Mouse (Mus musculus): ENCODE data around the gene Srrm3.

Gene Srrm3

GRCm38 (mm10) chr5:135903551-135904151 lies 97.0 kb downstream of the Srrm3 start:
- CTCF ChIA-PET: no interaction called here

GRCm38 (mm10) chr5:135904259-135904658 lies 97.6 kb downstream of the Srrm3 start:
- CTCF ChIA-PET: no interaction called here

- CTCF ChIA-PET: interaction anchor here (0.6 kb wide), 1 partner anchor 76 kb away, joined by 4 read pairs; no protein-coding TSS in a partner anchor
Observed at GRCm38 (mm10) chr5:135905320-135906225, 98.9 kb downstream of the Srrm3 start.

DNA sequence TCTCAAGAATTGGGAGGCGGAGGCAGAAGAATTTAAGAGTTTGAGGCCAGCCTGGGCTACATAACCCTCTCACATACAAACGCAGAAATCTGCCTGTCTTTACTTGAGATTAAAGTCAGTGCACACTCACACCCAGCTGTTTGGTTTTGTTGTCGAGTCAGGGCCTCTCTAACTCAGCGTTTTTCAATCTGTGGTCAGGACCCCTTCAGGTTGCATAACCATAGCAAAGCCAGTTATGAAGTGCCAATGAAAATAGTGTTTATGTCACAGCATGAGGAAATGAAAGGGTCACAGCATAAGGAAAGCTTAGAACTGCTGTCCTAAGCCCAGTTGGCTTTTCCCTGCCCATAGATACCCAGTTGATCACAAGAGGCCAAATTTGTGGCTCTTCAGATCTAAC lies 100.2 kb downstream of the Srrm3 start:
- CTCF ChIA-PET: interaction anchor here (0.7 kb wide), 1 partner anchor 9 kb away, joined by 4 read pairs; no protein-coding TSS in a partner anchor

DNA sequence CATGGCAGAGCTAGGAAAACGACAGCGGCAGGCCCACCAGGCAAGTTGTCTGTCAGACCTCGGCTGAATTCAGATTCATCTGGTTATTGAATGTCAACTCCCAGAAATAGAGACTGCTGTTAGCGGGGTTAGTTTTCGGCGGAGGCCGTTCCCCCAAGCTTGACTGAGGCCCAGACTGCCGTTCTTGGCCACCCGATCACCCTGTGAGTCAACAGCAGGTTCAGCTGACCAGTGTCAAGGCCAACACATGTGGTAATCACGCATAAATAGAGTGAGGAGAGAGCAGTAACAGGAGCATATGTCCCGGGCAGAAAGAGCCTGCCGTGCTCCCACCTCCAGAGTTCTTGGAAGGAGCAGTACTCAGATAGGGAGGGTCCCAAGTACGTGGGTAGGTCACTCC lies 100.6 kb downstream of the Srrm3 start:
- CTCF ChIA-PET: no interaction called here

- CTCF ChIA-PET: no interaction called here
Observed at GRCm38 (mm10) chr5:135908185-135908584, 101.5 kb downstream of the Srrm3 start.

DNA sequence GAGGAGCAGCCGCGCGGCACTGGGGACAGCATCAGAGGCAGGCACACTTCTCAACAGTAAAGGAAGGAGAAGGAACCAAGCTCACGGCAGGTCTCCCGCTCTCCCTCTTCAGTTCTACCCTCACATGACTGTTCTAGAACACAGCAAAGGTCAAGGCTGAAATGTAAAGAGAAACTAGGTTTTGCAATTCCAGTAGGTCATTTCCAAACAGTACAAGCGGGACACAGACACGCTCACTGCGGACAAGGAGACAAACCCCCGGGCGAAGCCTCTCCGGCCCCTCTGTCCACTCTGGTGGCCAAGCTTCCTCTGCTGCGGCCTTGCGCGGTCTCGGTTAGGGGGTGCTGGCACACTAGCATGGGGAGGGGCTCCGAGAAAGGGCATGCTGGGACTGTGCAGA lies 102.3 kb downstream of the Srrm3 start:
- CTCF ChIA-PET: no interaction called here

- CTCF ChIA-PET: no interaction called here
Observed at GRCm38 (mm10) chr5:135909646-135910045, 103.0 kb downstream of the Srrm3 start.

GRCm38 (mm10) chr5:135910813-135911212 lies 104.1 kb downstream of the Srrm3 start:
- CTCF ChIA-PET: no interaction called here

DNA sequence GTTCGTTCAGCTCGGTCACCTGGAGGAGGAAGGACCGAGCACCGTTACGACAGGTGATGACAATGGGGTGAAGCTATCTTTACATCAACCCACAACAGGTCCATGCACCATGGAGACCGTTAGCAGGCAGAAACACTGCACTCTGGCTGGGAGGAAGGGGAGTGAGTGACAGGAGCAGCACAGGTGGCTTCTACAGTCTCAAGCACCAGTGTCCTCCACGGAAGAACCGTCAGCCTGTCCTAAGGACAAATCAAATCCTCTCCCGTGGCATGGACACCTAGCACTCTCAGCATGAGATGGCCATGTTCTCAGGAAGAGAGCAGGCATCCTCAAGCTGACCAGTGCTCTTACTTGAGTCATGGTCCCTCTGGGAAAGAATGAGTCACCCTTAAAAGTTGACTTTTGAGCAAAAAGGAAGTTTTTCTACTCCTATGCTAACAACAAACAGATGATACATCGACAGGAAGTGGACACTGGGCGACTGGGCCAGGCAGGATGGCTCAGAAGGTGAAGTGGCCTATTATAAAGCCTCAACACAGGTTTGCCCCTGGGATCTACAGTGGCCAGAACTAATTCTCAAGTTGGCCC lies 105.0 kb downstream of the Srrm3 start:
- CTCF ChIA-PET: interaction anchor here (0.6 kb wide), 1 partner anchor 72 kb away, joined by 3 read pairs; no protein-coding TSS in a partner anchor

GRCm38 (mm10) chr5:135913201-135913600 lies 106.5 kb downstream of the Srrm3 start:
- CTCF ChIA-PET: interaction anchor here (0.5 kb wide), 1 partner anchor 1590 kb away, joined by 9 read pairs; no protein-coding TSS in a partner anchor

DNA sequence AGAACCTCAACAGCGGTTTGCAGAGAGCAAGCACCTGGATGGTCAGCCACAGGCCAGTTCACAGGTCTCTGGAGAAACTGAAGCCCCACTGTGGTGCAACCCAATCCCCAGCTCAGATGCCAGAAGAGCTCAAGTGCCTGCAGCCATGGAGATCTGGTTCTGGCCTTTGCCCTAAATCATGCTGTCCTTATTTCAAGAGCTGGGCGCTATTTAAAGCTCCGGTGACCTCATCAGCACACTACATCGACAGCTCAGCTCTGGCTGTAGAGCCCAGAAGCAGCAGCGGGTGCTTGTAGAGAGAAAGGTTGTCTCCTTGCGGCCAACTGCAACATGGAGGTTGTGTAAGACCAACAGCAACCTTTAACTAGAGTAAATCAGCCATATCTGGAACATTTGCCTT lies 107.5 kb downstream of the Srrm3 start:
- CTCF ChIA-PET: no interaction called here

DNA sequence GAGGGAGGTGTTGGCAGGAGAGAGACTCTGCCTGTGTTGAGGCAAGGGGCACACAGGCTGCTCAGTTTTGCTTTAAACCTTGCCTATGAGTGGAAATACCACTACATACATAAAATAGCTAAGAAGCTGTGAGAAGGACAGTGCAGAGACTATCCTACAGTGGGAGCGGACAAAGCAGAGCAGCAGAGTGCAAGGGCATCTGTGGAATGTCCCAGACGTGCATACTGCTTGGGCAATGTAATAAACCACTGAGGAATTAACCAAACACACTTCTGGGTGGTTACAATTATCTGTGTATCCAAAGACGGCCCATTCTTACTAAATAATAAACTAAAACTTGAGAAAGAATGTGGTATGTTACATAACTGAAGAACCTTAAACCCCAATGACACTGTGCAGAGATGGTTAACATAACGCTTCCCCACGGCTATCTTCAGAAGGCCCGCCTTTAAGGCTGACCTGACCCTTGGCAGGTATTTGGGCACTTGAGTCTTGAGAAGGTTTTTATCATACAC lies 109.4 kb downstream of the Srrm3 start:
- CTCF ChIA-PET: no interaction called here

GRCm38 (mm10) chr5:135916601-135917000 lies 109.9 kb downstream of the Srrm3 start:
- CTCF ChIA-PET: interaction anchor here (0.7 kb wide), 1 partner anchor 64 kb away, joined by 3 read pairs; no protein-coding TSS in a partner anchor

DNA sequence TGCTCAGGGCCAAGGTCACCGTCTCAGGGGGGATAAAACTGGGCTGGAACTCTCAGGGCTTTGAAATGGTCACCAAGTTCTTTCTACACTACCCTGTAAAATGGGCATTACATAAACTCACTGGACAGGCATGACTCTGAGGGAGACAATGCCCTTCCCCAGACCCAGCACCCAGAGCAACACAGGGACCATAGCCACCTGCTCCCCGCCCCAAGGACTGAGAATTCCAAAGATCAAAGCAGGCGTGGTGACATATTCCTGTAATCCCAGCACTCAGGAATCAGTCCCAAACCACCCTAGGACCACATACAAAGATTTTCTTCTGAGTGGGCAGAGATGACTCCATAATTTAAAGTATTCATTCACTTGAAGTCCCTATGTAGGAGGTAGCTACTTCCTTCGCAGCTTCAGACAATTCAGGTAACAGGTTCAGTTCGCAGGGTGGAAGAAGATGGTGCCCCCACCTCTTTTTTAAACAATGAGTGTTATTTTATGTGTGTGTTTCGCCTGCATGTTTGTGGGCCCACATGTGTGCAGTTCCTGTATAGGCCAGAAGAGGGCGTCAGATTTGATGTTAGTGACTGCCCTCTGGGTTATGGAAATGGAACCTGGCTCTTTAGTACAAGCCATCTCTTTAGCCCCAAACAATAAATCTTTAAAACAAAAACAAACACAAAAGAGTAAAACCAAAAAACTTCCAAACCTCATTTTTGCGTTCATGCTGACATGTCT lies 110.8 kb downstream of the Srrm3 start:
- CTCF ChIA-PET: interaction anchor here (0.7 kb wide), 1 partner anchor 63 kb away, joined by 3 read pairs; no protein-coding TSS in a partner anchor

DNA sequence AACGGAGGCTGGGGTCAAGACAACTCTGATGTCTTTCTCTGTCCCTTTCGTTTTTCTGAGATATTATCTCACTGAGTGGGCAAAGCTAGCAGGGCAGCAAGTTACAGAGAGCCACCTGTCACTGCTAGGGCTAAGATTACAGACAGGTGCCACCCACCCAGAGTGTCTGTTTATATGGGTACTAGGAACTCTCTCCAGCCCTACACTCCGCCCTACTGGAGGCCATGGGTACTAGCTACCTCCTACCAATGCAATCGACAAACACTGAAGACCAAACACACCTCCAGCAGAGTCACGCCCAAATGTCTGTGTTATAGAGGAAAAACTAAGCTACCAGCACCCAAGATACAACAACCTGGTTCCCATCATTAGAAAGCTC lies 111.4 kb downstream of the Srrm3 start:
- CTCF ChIA-PET: no interaction called here

- CTCF ChIA-PET: no interaction called here
Observed at GRCm38 (mm10) chr5:135918593-135918992, 111.9 kb downstream of the Srrm3 start.

DNA sequence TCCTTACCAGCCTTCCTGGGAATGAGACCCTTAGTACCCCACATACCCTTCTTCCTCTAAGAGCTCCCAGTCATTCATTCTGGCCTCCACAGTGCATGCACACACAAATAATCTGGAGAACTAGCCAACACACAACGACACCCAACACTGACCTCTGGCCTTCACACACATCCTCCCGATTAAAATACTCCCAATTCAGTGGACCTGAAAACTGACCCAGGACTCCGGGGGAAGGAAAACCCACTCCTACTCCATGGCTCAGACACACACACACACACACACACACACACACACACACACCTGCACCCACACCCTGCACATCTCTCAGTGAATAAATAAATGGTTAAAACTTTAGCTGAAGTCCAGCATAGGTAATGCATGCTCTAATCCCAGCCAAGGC lies 113.2 kb downstream of the Srrm3 start:
- CTCF ChIA-PET: no interaction called here

- CTCF ChIA-PET: no interaction called here
Observed at GRCm38 (mm10) chr5:135923901-135924300, 117.2 kb downstream of the Srrm3 start.

Data from spleen, embryonic (tissue).